Mouse (Mus musculus) olfactory bulb, adult 2 months (tissue): ENCODE data around the gene Farsb. TPM values are rescaled to one million over a fixed set of nuclear protein-coding genes. Genes with fewer than 3 reads are reported as not detected.

Source experiments
- H3K27ac ChIP-seq: fragments of 200-500 bp; 2 replicates; pipeline ENCODE4 v1.5.1; 2012; ENCODE audit warnings: low read depth, low read length; ENCODE audit not compliant: insufficient read depth
- H3K4me1 ChIP-seq: fragments of 200-500 bp; 2 replicates; pipeline ENCODE4 v1.6.1; 2012; ENCODE audit warnings: low read length; ENCODE audit not compliant: control insufficient read depth, insufficient read depth
- H3K4me3 ChIP-seq: fragments of 200-500 bp; 2 replicates; pipeline ENCODE4 v1.5.1; 2012; ENCODE audit warnings: mild to moderate bottlenecking, low read depth, low read length, moderate library complexity; ENCODE audit not compliant: insufficient read depth
- CTCF ChIP-seq: fragments of 200-500 bp; IDR thresholded peaks from 2 replicates; pipeline ENCODE4 v1.5.1; 2012; ENCODE audit warnings: low read depth, mild to moderate bottlenecking, low read length, moderate library complexity; ENCODE audit not compliant: insufficient read depth
- POLR2A ChIP-seq: fragments of 200-500 bp; IDR thresholded peaks from 2 replicates; pipeline ENCODE4 v1.6.1; 2012; ENCODE audit warnings: mild to moderate bottlenecking, low read depth, low read length, moderate library complexity; ENCODE audit not compliant: insufficient read depth
- whole genome bisulfite sequencing: fragments of 180-500 bp; shearing (Covaris S2); methylation state at CpG from one replicate; pipeline ENCODE4 v1.1.7; 2018; 5-methylcytosine and 5-hydroxymethylcytosine counted together
- polyA plus RNA-seq: library from polyadenylated mRNA; stranded (reverse); fragments of >200 nt; gene quantifications from 2 replicates; pipeline ENCODE4 v1.2.4, GENCODE M21; 2012; ENCODE audit warnings: low replicate concordance; ENCODE audit not compliant: missing spikeins, insufficient read depth, insufficient read length

Farsb gene
- polyA plus RNA-seq, 1 experiment, result not detected

- H3K4me1 ChIP-seq, result 0 out of 2 replicates have a peak, but pooled peaks cover 2% of the 10 kb centered on the region
- no peak overlapping the region for H3K27ac ChIP-seq
- H3K4me3 ChIP-seq, result no peak overlapping the region
- 22% methylated on average over 1 of the region's 1 CpGs for WGBS
- TF ChIP-seq POLR2A, result no peak
- no peak for TF ChIP-seq CTCF
Observed at GRCm38 (mm10) chr1:78448091-78448490, 40.6 kb downstream of the Farsb start.

GRCm38 (mm10) chr1:78446742-78447141 lies 42.0 kb downstream of the Farsb start:
- WGBS, result 96% methylated on average over 6 of the region's 6 CpGs
- Histone ChIP-seq H3K27ac (no peak overlapping the region), H3K4me3 (no peak overlapping the region), H3K4me1 (0 out of 2 replicates have a peak, but pooled peaks cover 2% of the 10 kb centered on the region)
- TF ChIP-seq CTCF, result no peak
- TF ChIP-seq POLR2A, result no peak

- TF ChIP-seq CTCF (no peak), POLR2A (no peak)
- Histone ChIP-seq H3K27ac (no peak overlapping the region), H3K4me3 (no peak overlapping the region), H3K4me1 (0 out of 2 replicates have a peak, but pooled peaks cover 2% of the 10 kb centered on the region)
- 97% methylated on average over 8 of the region's 8 CpGs for WGBS
Observed at GRCm38 (mm10) chr1:78446232-78446631, 42.5 kb downstream of the Farsb start.

GRCm38 (mm10) chr1:78443056-78443455 lies 45.6 kb downstream of the Farsb start:
- Histone ChIP-seq H3K4me1 (no peaks in the 10 kb centered on the region), H3K27ac (no peak overlapping the region), H3K4me3 (no peak overlapping the region)
- TF ChIP-seq POLR2A, result no peak
- no peak for TF ChIP-seq CTCF
- WGBS, result 96% methylated on average over 7 of the region's 7 CpGs

- no peaks in the 10 kb centered on the region for H3K4me1 ChIP-seq
- no peak for TF ChIP-seq CTCF
- no peak overlapping the region for H3K4me3 ChIP-seq
- no peak overlapping the region for H3K27ac ChIP-seq
- 95% methylated on average over 8 of the region's 8 CpGs for WGBS
Observed at GRCm38 (mm10) chr1:78440716-78441115, 48.0 kb downstream of the Farsb start.

GRCm38 (mm10) chr1:78437150-78437549 lies 51.5 kb downstream of the Farsb start:
- H3K27ac ChIP-seq, result no peak overlapping the region
- 71% methylated on average over 3 of the region's 3 CpGs for WGBS
- TF ChIP-seq CTCF (no peak), POLR2A (no peak)
- H3K4me3 ChIP-seq, result no peak overlapping the region
- no peaks in the 10 kb centered on the region for H3K4me1 ChIP-seq

- Histone ChIP-seq H3K4me3 (no peak overlapping the region), H3K27ac (no peak overlapping the region), H3K4me1 (no peaks in the 10 kb centered on the region)
- 100% methylated on average over 1 of the region's 1 CpGs for WGBS
- TF ChIP-seq CTCF (no peak), POLR2A (no peak)
Observed at GRCm38 (mm10) chr1:78436445-78436844, 52.3 kb downstream of the Farsb start.

- 56% methylated on average over 2 of the region's 2 CpGs for WGBS
- TF ChIP-seq POLR2A (no peak), CTCF (no peak)
- no peaks in the 10 kb centered on the region for H3K4me1 ChIP-seq
Observed at GRCm38 (mm10) chr1:78435967-78436366, 52.7 kb downstream of the Farsb start.

GRCm38 (mm10) chr1:78433472-78433871 lies 55.2 kb downstream of the Farsb start:
- WGBS, result 97% methylated on average over 9 of the region's 9 CpGs
- no peak overlapping the region for H3K27ac ChIP-seq
- no peak overlapping the region for H3K4me3 ChIP-seq
- H3K4me1 ChIP-seq, result peaks cover 2% of the 10 kb centered on the region; the same call in 1 of the 2 replicates
- TF ChIP-seq POLR2A (no peak), CTCF (no peak)

More at GRCm38 (mm10) chr1:78435967-78436366, 52.7 kb downstream of the Farsb start:
- Histone ChIP-seq H3K4me3 (no peak overlapping the region), H3K27ac (no peak overlapping the region)

- peaks cover 15% of the 10 kb centered on the region for H3K4me1 ChIP-seq
- no peak for TF ChIP-seq CTCF
- 61% methylated on average over 11 of the region's 11 CpGs for WGBS
Observed at GRCm38 (mm10) chr1:78428851-78429250, 59.8 kb downstream of the Farsb start.

More at GRCm38 (mm10) chr1:78428851-78429250, 59.8 kb downstream of the Farsb start:
- no peak overlapping the region for H3K27ac ChIP-seq
- no peak overlapping the region for H3K4me3 ChIP-seq
